Mouse (Mus musculus) megakaryocyte, embryonic 14.5 days (primary cell): ENCODE measurements around the gene Olfr654.

Source experiments
- FLI1 ChIP-seq: IDR thresholded peaks from 2 replicates; pipeline ENCODE4 v1.6.1; 2012; ENCODE audit warnings: low read length, inconsistent platforms, mixed read lengths
- GATA1 ChIP-seq: IDR thresholded peaks from 3 replicates; pipeline ENCODE4 v1.6.1; 2012; ENCODE audit warnings: mixed read lengths, low read length, inconsistent platforms, borderline replicate concordance

GRCm38 (mm10) chr7:104624494-104624893 lies 37.7 kb downstream of the Olfr654 start, which contains the start of gene Olfr657:
- no peak for TF ChIP-seq GATA1
- no peak for TF ChIP-seq FLI1
